Mouse (Mus musculus) forelimb bud, embryonic 11.5 days (tissue): ENCODE results near the gene Vac14.
"Not testable (repeated sequence)": the region's sequence is repeated elsewhere in the genome, so short reads cannot be mapped to it uniquely, and the experiment has no call there.

Experiments used
- DNase-seq: peaks from one replicate; pipeline ENCODE4 v3.0.0-alpha.2; 2012; ENCODE audit warnings: low read depth, low spot score

Gene Vac14

GRCm38 (mm10) chr8:110648577-110648976, 30.2 kb downstream of the Vac14 start:
- no peak for DNase-seq

GRCm38 (mm10) chr8:110649286-110649685, 30.9 kb downstream of the Vac14 start:
- no peak for DNase-seq

GRCm38 (mm10) chr8:110650838-110651237, 32.5 kb downstream of the Vac14 start:
- DNase-seq = no peak

GRCm38 (mm10) chr8:110651847-110652246, 33.5 kb downstream of the Vac14 start:
- DNase-seq = no peak

- no peak for DNase-seq
Observed at GRCm38 (mm10) chr8:110654075-110655060, 36.0 kb downstream of the Vac14 start.

- no peak for DNase-seq
Observed at GRCm38 (mm10) chr8:110655827-110656226, 37.4 kb downstream of the Vac14 start.

GRCm38 (mm10) chr8:110657661-110658060, 39.3 kb downstream of the Vac14 start:
- no peak for DNase-seq

GRCm38 (mm10) chr8:110660121-110660520, 41.7 kb downstream of the Vac14 start:
- no peak for DNase-seq

GRCm38 (mm10) chr8:110662545-110662944, 44.2 kb downstream of the Vac14 start:
- DNase-seq = no peak

- no peak for DNase-seq
Observed at GRCm38 (mm10) chr8:110663015-110663742, 44.8 kb downstream of the Vac14 start.

- no peak for DNase-seq
Observed at GRCm38 (mm10) chr8:110664202-110664896, 46.0 kb downstream of the Vac14 start.

GRCm38 (mm10) chr8:110665000-110665399, 46.6 kb downstream of the Vac14 start:
- no peak for DNase-seq

- DNase-seq = not testable (repeated sequence)
Observed at GRCm38 (mm10) chr8:110667590-110668177, 49.3 kb downstream of the Vac14 start.

- no peak for DNase-seq
Observed at GRCm38 (mm10) chr8:110669932-110670628, 51.7 kb downstream of the Vac14 start.

GRCm38 (mm10) chr8:110671309-110671708, 52.9 kb downstream of the Vac14 start:
- DNase-seq = no peak

GRCm38 (mm10) chr8:110672133-110672532, 53.7 kb downstream of the Vac14 start:
- DNase-seq = no peak

- DNase-seq = no peak
Observed at GRCm38 (mm10) chr8:110673168-110673567, 54.8 kb downstream of the Vac14 start.

- no peak for DNase-seq
Observed at GRCm38 (mm10) chr8:110674589-110674988, 56.2 kb downstream of the Vac14 start.

- peak; percentile 74 for DNase-seq
Observed at GRCm38 (mm10) chr8:110676702-110677101, 58.3 kb downstream of the Vac14 start.

GRCm38 (mm10) chr8:110677174-110677660, 58.8 kb downstream of the Vac14 start:
- DNase-seq = no peak

- no peak for DNase-seq
Observed at GRCm38 (mm10) chr8:110678989-110679388, 60.6 kb downstream of the Vac14 start.
